Mouse (Mus musculus) large intestine, adult 2 months (tissue): ENCODE results near the gene Gltp. TPM values are rescaled to one million over a fixed set of nuclear protein-coding genes. Genes with fewer than 3 reads are reported as not detected.

ENCODE experiments used
- DNase-seq: peaks from one replicate; pipeline ENCODE4 v3.0.0-alpha.2; 2012; ENCODE audit warnings: low read depth, low spot score
- WGBS: fragments of 180-500 bp; shearing (Covaris S2); methylation state at CpG from one replicate; pipeline ENCODE4 v1.1.7; 2018; 5-methylcytosine and 5-hydroxymethylcytosine counted together
- polyA plus RNA-seq: library from polyadenylated mRNA; depleted of rRNA; stranded (reverse); fragments of >200 nt; gene quantifications from 2 replicates; pipeline ENCODE4 v1.2.3, GENCODE M21; 2012; rRNA removed

Gene Gltp
- polyA plus RNA-seq = 169 and 205 TPM in 2 replicates

GRCm38 (mm10) chr5:114690633-114691567 is at the start of gene Gltp:
Gene Gltp, minus strand, starts transcription at chr5:114690984.
- 5% methylated on average over 74 of the region's 75 CpGs for WGBS

GRCm38 (mm10) chr5:114738707-114739241 is 48.0 kb upstream of the Gltp start:
- 78% methylated on average over 12 of the region's 12 CpGs for WGBS
- DNase-seq = no peak

More at GRCm38 (mm10) chr5:114690633-114691567, at the start of gene Gltp:
- DNase-seq = no peak

DNA sequence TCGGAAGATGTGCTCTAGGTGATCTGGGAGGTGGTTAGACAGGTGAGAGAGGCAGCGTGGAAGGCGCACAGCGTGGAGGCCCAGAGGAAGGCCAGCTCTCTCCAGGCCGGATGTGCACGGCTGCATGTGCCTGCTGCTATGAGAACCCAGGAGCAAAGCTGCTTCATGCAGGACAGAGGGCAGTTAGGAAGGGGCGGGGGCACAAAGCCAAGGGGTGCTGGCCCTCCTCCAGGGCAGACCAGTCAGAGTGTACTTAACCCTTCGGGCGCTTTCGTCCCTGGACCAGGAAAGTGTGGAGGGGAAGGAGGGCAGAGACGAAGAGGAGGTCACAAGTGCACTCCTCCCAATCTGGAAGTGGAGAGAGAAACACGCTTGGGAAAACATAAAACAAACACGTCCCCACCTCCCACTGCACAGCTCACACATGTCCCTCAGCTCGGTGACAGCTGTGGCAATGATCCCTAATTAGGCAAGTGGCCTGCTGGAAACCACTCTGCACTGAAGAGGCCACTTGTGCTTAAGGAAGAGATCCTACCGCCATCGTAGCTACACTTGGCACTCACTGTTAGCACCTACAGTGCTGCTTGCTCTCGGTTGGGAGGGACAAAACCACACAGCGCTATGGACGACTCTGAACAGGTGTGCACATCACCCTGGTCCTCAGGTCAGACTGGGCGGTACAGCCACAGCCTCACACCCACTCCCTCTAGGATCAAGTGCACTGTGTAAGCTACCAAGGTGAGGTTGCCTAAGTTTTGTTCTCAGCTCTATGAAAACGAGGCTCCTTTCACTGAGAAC is 46.5 kb upstream of the Gltp start:
- no peak for DNase-seq
- 82% methylated on average over 21 of the region's 21 CpGs for WGBS

- DNase-seq = no peak
- WGBS = 92% methylated on average over 15 of the region's 15 CpGs
Measured at GRCm38 (mm10) chr5:114733606-114734005, 42.8 kb upstream of the Gltp start.

GRCm38 (mm10) chr5:114731969-114732368 is 41.2 kb upstream of the Gltp start:
- no peak for DNase-seq
- WGBS = 92% methylated on average over 15 of the region's 15 CpGs

DNA sequence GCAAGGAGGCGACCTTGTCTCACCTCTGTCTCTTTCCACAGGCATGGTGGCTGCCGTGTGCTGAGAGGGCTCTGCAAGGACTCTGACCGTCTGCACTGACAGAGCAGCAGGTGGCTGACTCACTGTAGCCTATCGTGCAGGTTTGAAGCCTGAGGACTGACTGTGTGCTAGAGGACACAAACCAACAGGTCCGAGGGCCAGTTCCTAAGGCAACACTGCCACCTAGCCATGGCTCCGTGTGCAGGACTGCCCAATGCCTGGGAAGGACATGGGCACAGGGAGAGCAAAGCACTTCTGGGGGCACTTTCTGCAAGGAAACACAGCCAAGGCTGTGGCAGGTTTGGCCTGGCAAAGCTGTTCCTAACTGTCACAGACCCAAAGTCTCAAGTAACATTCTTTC is 40.7 kb upstream of the Gltp start:
- WGBS = 74% methylated on average over 6 of the region's 6 CpGs
- no peak for DNase-seq

GRCm38 (mm10) chr5:114730129-114730528 is 39.3 kb upstream of the Gltp start:
- no peak for DNase-seq
- 79% methylated on average over 10 of the region's 10 CpGs for WGBS

GRCm38 (mm10) chr5:114728160-114728559 is 37.4 kb upstream of the Gltp start:
- WGBS = 87% methylated on average over 10 of the region's 10 CpGs
- DNase-seq = no peak

DNA sequence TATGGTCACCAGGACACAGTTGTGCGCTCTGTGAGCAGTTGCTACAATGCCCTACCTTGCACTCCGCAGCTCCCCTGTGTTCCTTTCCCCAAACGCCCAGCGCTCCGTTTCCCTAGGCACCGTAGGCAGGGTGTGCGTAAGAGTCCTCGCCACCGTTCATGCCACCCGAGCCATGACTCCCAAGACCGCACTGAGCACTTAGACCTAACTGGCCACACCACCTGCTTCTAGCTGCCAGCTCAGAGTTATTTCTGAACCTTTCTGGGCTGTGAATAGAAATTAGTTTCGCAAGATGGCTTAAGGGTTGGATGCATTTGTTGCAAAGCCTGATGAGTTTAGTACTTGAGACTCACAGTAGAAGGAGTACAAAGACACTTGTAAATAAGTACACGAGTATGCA is 32.1 kb upstream of the Gltp start:
- 90% methylated on average over 13 of the region's 13 CpGs for WGBS
- DNase-seq = no peak

GRCm38 (mm10) chr5:114721969-114722368 is 31.2 kb upstream of the Gltp start:
- DNase-seq = no peak
- 85% methylated on average over 10 of the region's 10 CpGs for WGBS

DNA sequence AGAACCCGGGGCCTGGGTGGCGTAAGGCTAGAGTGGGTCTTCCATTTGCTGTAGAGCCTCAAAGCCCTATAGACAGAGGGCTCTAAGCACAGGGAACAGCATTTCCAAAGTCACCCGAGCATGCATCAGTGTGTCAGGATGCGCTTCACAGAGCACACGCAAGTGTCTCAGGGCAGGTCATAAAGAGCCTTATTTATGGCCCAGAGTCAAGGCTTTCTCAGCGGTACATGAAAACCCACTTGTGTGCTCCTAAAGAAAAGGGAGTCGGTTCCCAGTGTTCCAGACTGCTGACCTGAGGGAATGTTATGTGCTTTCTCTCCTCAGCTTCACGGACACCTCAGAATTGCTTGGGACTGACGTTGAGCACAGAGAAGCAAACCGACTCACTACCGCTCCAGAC is 30.0 kb upstream of the Gltp start:
- 90% methylated on average over 11 of the region's 11 CpGs for WGBS
- DNase-seq = no peak

DNA sequence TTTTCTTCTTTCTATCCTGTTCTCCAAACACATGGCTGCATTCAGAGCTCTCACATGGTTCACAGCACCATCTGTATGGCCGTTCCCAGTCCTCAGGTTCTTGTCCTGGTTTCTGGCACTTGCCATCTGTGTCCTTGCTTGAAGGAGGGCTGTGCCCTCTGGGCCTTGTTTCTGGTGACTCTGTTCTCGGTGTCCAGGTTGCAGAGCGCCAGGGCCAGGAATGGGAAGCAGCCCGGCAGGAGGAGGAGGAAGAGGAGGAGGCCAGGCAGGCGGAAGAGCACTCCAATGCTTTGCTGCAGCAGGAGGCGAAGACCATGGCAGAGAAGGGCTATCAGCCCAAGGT is 29.1 kb upstream of the Gltp start:
- WGBS = 96% methylated on average over 6 of the region's 6 CpGs
- DNase-seq = no peak

DNA sequence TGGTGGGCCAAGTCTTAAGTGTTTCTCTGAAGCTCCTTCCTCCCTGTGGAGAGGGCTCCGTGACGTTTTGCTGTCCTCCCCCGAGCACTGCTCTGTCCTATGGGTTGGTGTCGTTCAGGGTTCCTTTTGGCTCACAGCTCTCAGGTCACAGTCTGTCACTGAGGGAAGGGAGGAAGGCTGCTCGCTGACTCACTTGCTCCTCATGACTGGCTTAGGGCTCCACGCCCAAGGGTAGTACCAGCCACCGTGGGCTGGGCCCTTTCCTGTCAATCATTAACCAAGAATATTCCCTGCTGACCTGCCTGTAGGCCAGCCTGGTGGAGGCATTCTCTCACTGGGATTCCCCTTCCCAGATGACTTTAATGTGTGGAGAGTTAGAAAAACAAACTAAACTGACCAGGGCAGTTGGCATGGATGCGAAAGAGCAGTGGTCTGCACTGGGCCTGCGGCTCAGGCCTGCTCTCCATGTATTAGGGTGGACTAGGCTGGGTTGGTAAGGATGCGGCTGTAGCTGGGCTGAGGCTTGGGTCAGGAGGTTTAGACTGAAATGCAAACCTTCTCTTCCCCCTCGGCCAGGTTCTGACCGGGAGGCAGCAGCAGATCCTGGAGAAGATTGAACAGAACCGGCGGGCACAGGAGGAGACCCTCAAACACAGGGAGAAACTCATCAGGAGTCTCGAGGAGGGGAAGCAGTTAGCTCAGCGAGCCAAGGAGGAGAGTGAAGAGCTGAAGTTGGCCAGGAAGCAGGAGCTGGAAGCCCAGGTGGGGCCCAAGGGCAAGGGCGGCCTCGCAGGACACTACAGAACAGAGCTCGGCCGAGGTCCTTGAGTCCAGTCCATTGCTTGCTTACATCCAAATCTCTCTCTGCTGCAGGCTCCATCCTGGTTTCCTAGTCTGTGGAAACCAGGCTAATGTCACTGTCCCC is 28.5 kb upstream of the Gltp start:
- WGBS = 60% methylated on average over 20 of the region's 20 CpGs
- DNase-seq = peak; percentile 85

DNA sequence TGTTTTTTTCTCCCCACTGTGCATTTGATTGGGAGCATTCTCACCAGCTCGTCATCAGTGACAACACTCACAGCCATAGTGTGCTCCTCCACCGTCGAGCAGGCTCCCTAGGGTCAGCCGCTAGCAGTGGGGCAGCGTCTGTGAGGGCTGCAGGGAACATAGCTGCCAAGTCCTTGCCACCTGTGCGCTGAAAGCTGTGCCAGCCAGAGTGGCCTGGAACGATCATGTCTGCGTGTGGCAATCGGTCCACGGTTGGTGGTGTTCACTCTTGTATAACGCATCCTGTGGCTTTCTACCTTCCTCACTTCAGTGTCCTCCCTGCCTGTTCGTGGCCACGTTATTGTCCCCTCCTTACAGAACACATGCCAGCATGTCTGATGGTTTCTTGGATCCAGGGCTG is 27.7 kb upstream of the Gltp start:
- 82% methylated on average over 13 of the region's 13 CpGs for WGBS
- no peak for DNase-seq

GRCm38 (mm10) chr5:114717937-114718336 is 27.2 kb upstream of the Gltp start:
- 94% methylated on average over 8 of the region's 8 CpGs for WGBS
- DNase-seq = no peak

DNA sequence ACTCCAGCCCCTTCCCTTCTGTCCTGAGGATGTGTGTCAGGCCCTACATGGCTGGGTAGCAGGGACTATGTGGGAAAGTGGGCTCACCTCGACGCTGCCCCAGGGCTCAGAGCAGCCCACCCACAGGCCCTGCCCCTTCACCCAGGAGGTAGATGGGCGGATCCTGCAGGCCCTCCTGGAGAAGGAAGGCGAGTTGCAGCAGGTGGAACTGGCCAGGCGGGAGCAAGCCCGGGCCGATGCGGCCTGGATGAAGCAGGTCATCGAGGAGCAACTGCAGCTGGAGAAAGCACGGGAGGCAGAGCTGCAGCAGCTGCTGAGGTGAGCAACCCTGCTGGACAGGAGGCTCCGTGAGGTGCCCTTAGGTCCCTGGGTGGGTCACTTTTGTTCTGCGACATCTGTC is 26.5 kb upstream of the Gltp start:
- DNase-seq = no peak
- WGBS = 93% methylated on average over 12 of the region's 12 CpGs

DNA sequence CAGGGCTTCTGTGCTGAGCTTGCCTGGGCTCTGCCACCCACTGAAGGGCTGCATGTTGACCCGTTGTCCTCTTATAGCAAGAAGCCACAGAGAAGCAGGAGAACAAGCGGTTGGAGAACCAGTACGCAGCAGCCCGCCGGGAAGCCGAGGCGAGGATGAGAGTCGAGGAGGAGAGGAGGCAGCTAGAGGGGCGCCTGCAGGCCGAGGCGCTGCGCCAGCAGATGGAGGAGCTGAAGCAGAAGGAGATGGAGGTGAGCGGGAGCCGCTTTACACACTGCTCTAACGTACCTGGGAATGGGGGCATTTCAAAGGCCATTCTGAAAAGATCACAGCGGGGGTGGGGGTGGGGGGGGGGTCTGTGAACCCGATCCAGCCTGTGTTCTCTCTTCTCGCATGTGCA is 23.8 kb upstream of the Gltp start:
- 92% methylated on average over 18 of the region's 18 CpGs for WGBS
- DNase-seq = no peak

GRCm38 (mm10) chr5:114709357-114709756 is 18.6 kb upstream of the Gltp start:
- DNase-seq = no peak
- 86% methylated on average over 21 of the region's 21 CpGs for WGBS

- WGBS = 52% methylated on average over 15 of the region's 15 CpGs
- no peak for DNase-seq
Measured at GRCm38 (mm10) chr5:114708491-114708890, 17.7 kb upstream of the Gltp start.
